Mouse (Mus musculus): ENCODE measurements at regions not wholly inside any gene's neighbourhood (a gene's known extent, or its start where the extent isn't known, plus 50 kb on each side); places are given as distances from the start of the nearest gene placed in this dataset.

DNA sequence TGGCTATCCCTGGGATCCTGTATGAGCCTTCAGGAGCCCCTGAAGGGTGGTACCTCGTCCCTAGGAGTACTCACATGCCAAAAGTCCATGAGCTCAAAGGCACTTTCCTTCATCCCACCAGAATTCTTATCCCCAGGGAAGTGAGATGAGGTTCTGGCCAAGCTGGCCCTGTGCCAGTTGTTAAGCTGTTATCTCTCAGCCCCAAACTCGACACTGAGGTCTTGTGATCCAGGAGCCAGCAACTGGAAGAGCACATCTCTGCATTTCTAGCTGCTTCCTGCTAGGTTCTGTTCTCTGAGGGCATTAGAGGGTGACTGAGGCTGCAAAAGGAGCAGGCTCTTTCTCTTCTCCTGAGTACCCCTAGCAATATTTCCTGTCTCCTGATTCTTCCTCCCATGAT, 92.1 kb upstream of the Rbbp6 start:
- TF ChIP-seq CTCF (IDR thresholded peaks at IDR 0.05; ENCODE audit: low read depth) (no peak), EP300 (IDR thresholded peaks at IDR 0.05; ENCODE audit: low read depth) (no peak)

All from heart, postnatal 0 days (tissue).